Mouse (Mus musculus) activated CD4-positive, CD25-positive, alpha-beta regulatory T cell, adult 4 months (primary cell): ENCODE results near the gene Sec14l3. TPM values are rescaled to one million over a fixed set of nuclear protein-coding genes. Genes with fewer than 3 reads are reported as not detected.

Experiments used
- polyA plus RNA-seq, 2 experiments: library from polyadenylated mRNA; unstranded; fragments of 100-300 nt; shearing (Covaris generic); gene quantifications; one replicate each; pipeline ENCODE4 v1.2.1; 2017

Gene Sec14l3
- polyA plus RNA-seq, 2 experiments from 2014 or later = not detected

Other genes starting within 250 kb of the Sec14l3 start
- not detected for gene Osbp2, start 200.9 kb upstream of the Sec14l3 start, polyA plus RNA-seq
- gene 4921536K21Rik, start 169.7 kb upstream of the Sec14l3 start, polyA plus RNA-seq = not detected
- gene Dusp18, start 169.6 kb upstream of the Sec14l3 start, polyA plus RNA-seq = under 1 TPM; 0.10 to 0.20 TPM
- 1 to 10 TPM; 1.1 to 1.2 TPM for gene Slc35e4, start 150.2 kb upstream of the Sec14l3 start, polyA plus RNA-seq
- 10 to 100 TPM; 20.4 to 23.1 TPM for gene Tcn2, start 132.7 kb upstream of the Sec14l3 start, polyA plus RNA-seq
- gene Pes1, start 100.9 kb upstream of the Sec14l3 start, polyA plus RNA-seq = 10 to 100 TPM; 45.6 to 74.8 TPM
- gene 4930556J24Rik, start 88.1 kb upstream of the Sec14l3 start, polyA plus RNA-seq = not detected
- not detected for gene Gal3st1, start 81.2 kb upstream of the Sec14l3 start, polyA plus RNA-seq
- not detected for gene Sec14l4, start 33.4 kb upstream of the Sec14l3 start, polyA plus RNA-seq
- 1 to 10 TPM; 1.4 to 2.8 TPM for gene Mtfp1, start 30.6 kb downstream of the Sec14l3 start, polyA plus RNA-seq
- gene Sec14l2, start 58.6 kb downstream of the Sec14l3 start, polyA plus RNA-seq = 1 to 10 TPM in 1 of 2 experiments, under 1 TPM in 1; 0.48 to 1.2 TPM
- 10 to 100 TPM in 1 of 2 experiments, 1 to 10 TPM in 1; 8.8 to 11.5 TPM for gene Rnf215, start 70.4 kb downstream of the Sec14l3 start, polyA plus RNA-seq
- gene Ccdc157, start 95.5 kb downstream of the Sec14l3 start, polyA plus RNA-seq = 1 to 10 TPM; 1.4 to 2.7 TPM
- gene Sf3a1, start 95.5 kb downstream of the Sec14l3 start, polyA plus RNA-seq = 10 to 100 TPM; 49.6 to 53.0 TPM
- gene Tbc1d10a, start 121.9 kb downstream of the Sec14l3 start, polyA plus RNA-seq = 10 to 100 TPM; 23.8 to 25.6 TPM
- 10 to 100 TPM; 37.5 to 42.0 TPM for gene Castor1, start 153.4 kb downstream of the Sec14l3 start, polyA plus RNA-seq
- 10 to 100 TPM; 18.0 to 19.8 TPM for gene Osm, start 171.6 kb downstream of the Sec14l3 start, polyA plus RNA-seq
- gene Lif, start 192.7 kb downstream of the Sec14l3 start, polyA plus RNA-seq = 1 to 10 TPM; 2.9 to 6.6 TPM